Mouse (Mus musculus) CH12.LX (cell line): ENCODE measurements around the gene Commd1. TPM values are rescaled to one million over a fixed set of nuclear protein-coding genes. Genes with fewer than 3 reads are reported as not detected.

Source experiments
- DNase-seq: peaks from one replicate; pipeline ENCODE4 v3.0.0-alpha.2; 2013; ENCODE audit errors: extremely low read depth
- H3K27ac ChIP-seq: 2 replicates; pipeline ENCODE4 v1.5.1; 2012; ENCODE audit warnings: low read depth, mild to moderate bottlenecking, control low read depth, moderate library complexity; ENCODE audit not compliant: insufficient read depth
- H3K27me3 ChIP-seq: replicated peaks from 2 replicates; pipeline ENCODE3; 2012; ENCODE audit warnings: inconsistent platforms
- H3K36me3 ChIP-seq, 2 experiments: replicated peaks in 1 of 2; 2 replicates each; pipeline versions ENCODE3 to v1.6.1; 2012; ENCODE audit warnings: inconsistent platforms in 1 of 2, low read length in 1 of 2, mild to moderate bottlenecking in 1 of 2, mixed read lengths in 1 of 2, moderate library complexity in 1 of 2; ENCODE audit not compliant: control insufficient read depth in 1 of 2, insufficient read depth in 1 of 2
- H3K4me1 ChIP-seq, 2 experiments: 2 replicates each; pipeline ENCODE4 v1.6.1; 2012; ENCODE audit warnings: inconsistent platforms in 1 of 2, moderate library complexity in 1 of 2; ENCODE audit not compliant: insufficient read depth in 2 of 2, control insufficient read depth in 1 of 2
- H3K4me2 ChIP-seq: 2 replicates; pipeline ENCODE4 v1.6.1; 2012; ENCODE audit warnings: low read depth, mild to moderate bottlenecking, control low read depth; ENCODE audit not compliant: poor library complexity, insufficient read depth, severe bottlenecking
- H3K4me3 ChIP-seq, 3 experiments: fragments of 150-350 bp in 1 of 3; sonication (generic) in 1 of 3; replicated peaks in 1 of 3; 2 replicates each; pipeline versions ENCODE3 to v1.5.1; 2011 to 2012; ENCODE audit warnings: low read depth in 2 of 3, low read length in 2 of 3, mild to moderate bottlenecking in 2 of 3, moderate library complexity in 2 of 3, control low read depth in 1 of 3, improper control_type of control experiment in 1 of 3, inconsistent platforms in 1 of 3, mixed read lengths in 1 of 3; ENCODE audit not compliant: poor library complexity in 1 of 3
- H3K79me2 ChIP-seq: replicated peaks from 2 replicates; pipeline ENCODE4 v1.6.1; 2012; ENCODE audit warnings: mild to moderate bottlenecking, moderate library complexity; ENCODE audit not compliant: control insufficient read depth, poor library complexity, insufficient read depth, severe bottlenecking; ENCODE audit errors: extremely low read depth
- H3K9ac ChIP-seq: 2 replicates; pipeline ENCODE4 v1.6.1; 2012; ENCODE audit warnings: low read depth, mild to moderate bottlenecking, control low read depth, moderate library complexity; ENCODE audit not compliant: insufficient read depth
- H3K9me3 ChIP-seq: replicated peaks from 2 replicates; pipeline ENCODE3; 2012; ENCODE audit warnings: low read length, inconsistent platforms, mixed read lengths
- ELF1 ChIP-seq: IDR thresholded peaks from 2 replicates; pipeline ENCODE4 v1.6.1; 2014; ENCODE audit warnings: low read depth, mild to moderate bottlenecking, inconsistent platforms, low read length, improper control_type of control experiment
- JUN ChIP-seq: IDR thresholded peaks from 2 replicates; pipeline ENCODE4 v1.6.1; 2011; ENCODE audit warnings: low read depth, mild to moderate bottlenecking, low read length, improper control_type of control experiment, moderate library complexity; ENCODE audit not compliant: insufficient read depth
- MAX ChIP-seq: IDR thresholded peaks from 2 replicates; pipeline ENCODE4 v1.6.1; 2011; ENCODE audit warnings: low read length, improper control_type of control experiment
- MEF2A ChIP-seq: IDR thresholded peaks from 2 replicates; pipeline ENCODE4 v1.6.1; 2014; ENCODE audit warnings: low read depth, mild to moderate bottlenecking, inconsistent platforms, low read length, improper control_type of control experiment, borderline replicate concordance
- MXI1 ChIP-seq: IDR thresholded peaks from 2 replicates; pipeline ENCODE4 v1.6.1; 2011; ENCODE audit warnings: mild to moderate bottlenecking, low read depth, low read length, improper control_type of control experiment
- MYC ChIP-seq: IDR thresholded peaks from 2 replicates; pipeline ENCODE4 v1.6.1; 2011; ENCODE audit warnings: low read depth, mild to moderate bottlenecking, improper control_type of control experiment, low read length
- NELFE ChIP-seq: IDR thresholded peaks from 2 replicates; pipeline ENCODE4 v1.6.1; 2011; ENCODE audit warnings: low read depth, low read length, improper control_type of control experiment
- NRF1 ChIP-seq: IDR thresholded peaks from 2 replicates; pipeline ENCODE4 v1.6.1; 2014; ENCODE audit warnings: low read depth, mild to moderate bottlenecking, inconsistent platforms, low read length, improper control_type of control experiment, moderate library complexity
- POLR2AphosphoS2 ChIP-seq: IDR thresholded peaks from 2 replicates; pipeline ENCODE4 v1.6.1; 2011; ENCODE audit warnings: low read depth, low read length, improper control_type of control experiment
- SMC3 ChIP-seq: IDR thresholded peaks from 2 replicates; pipeline ENCODE4 v1.6.1; 2011; ENCODE audit warnings: low read depth, low read length, improper control_type of control experiment
- USF1 ChIP-seq: IDR thresholded peaks from 2 replicates; pipeline ENCODE4 v1.6.1; 2014; ENCODE audit warnings: low read depth, mild to moderate bottlenecking, inconsistent platforms, low read length, improper control_type of control experiment
- USF2 ChIP-seq: conservative IDR thresholded peaks from 2 replicates; pipeline ENCODE4 v1.6.1; 2011; ENCODE audit warnings: low read depth, low read length, improper control_type of control experiment
- ZKSCAN1 ChIP-seq: IDR thresholded peaks from 2 replicates; pipeline ENCODE4 v1.6.1; 2012; ENCODE audit warnings: low read depth, inconsistent platforms, low read length, improper control_type of control experiment, borderline replicate concordance
- ZNF384 ChIP-seq: IDR thresholded peaks from 2 replicates; pipeline ENCODE4 v1.6.1; 2012; ENCODE audit warnings: low read depth, low read length, improper control_type of control experiment, inconsistent platforms
- dilution Hi-C: fragments of 300-500 bp; cut with MboI; formaldehyde crosslinking; loops from 2 replicates; pipeline ENCODE4 v1.14.3; 2020; ENCODE audit warnings: low sequenced_read_pairs; ENCODE audit not compliant: extremely low pct_unique_long_range_greater_than_20kb, extremely low pct_ligation_motif_present
- in situ Hi-C: fragments of 300-500 bp; cut with MboI; formaldehyde crosslinking; loops from 3 replicates; pipeline ENCODE4 v1.14.3; 2019; ENCODE audit warnings: low sequenced_read_pairs, low pct_ligation_motif_present, low pct_unique_long_range_greater_than_20kb, mixed read lengths
- polyA plus RNA-seq: library from polyadenylated mRNA; unstranded; fragments of >175 nt; gene quantifications from 2 replicates; pipeline ENCODE4 v1.2.1, GENCODE M21; 2012; ENCODE audit warnings: low read depth; ENCODE audit not compliant: insufficient read length
- total RNA-seq, 2 experiments: library from RNA; depleted of rRNA; stranded (reverse); fragments of 300-350 nt in 1 of 2; fragments of >200 nt in 1 of 2; gene quantifications; 2 replicates each; pipeline ENCODE4 v1.2.3; 2012 to 2014

Gene Commd1
- total and polyA plus RNA-seq, 3 experiments, result 109 to 163 (median 113) TPM

GRCm38 (mm10) chr11:22956830-22957229 is 25.4 kb downstream of the Commd1 start (continued):
- TF ChIP-seq USF1, result no peak
- no peak for TF ChIP-seq JUN
- TF ChIP-seq ELF1, result no peak
- no peak for TF ChIP-seq ZKSCAN1
- peak; percentile 36; the same call in 1 of the 2 replicates for TF ChIP-seq MYC
- no peak for TF ChIP-seq MXI1
- TF ChIP-seq POLR2AphosphoS2, result no peak
- TF ChIP-seq NRF1, result peak; percentile 45; the same call in 1 of the 2 replicates

- no peak for TF ChIP-seq MAX
- no peak for TF ChIP-seq USF2
- no peak for TF ChIP-seq ZNF384
- no peak for TF ChIP-seq MEF2A
- no peak for TF ChIP-seq SMC3
- dilution Hi-C loops (no loop called here), in situ Hi-C loops (loop anchor here (5.0 to 10.0 kb wide), 2 partner anchors 324 to 732 kb away; no protein-coding TSS in a partner anchor)
- no peak for DNase-seq
- H3K27me3 ChIP-seq, result no peaks in the 10 kb centered on the region
- peaks cover 14 to 50% of the 10 kb centered on the region in 2 experiments; a peak in 3 of 4 replicates for H3K4me1 ChIP-seq
- H3K36me3 ChIP-seq, result peaks cover 0 to 30% of the 10 kb centered on the region in 2 experiments
- H3K9ac ChIP-seq, result no peak overlapping the region
- peaks cover 2% of the 10 kb centered on the region; the same call in 1 of the 2 replicates for H3K79me2 ChIP-seq
- H3K4me3 ChIP-seq, result no peak overlapping the region
- no peaks in the 10 kb centered on the region for H3K9me3 ChIP-seq
- no peak overlapping the region for H3K27ac ChIP-seq
- no peak overlapping the region for H3K4me2 ChIP-seq
These were observed 25.8 kb downstream of the Commd1 start for GRCm38 (mm10) chr11:22956346-22956745.

GRCm38 (mm10) chr11:22952668-22953067 is 29.5 kb downstream of the Commd1 start:
- H3K9ac ChIP-seq, result no peak overlapping the region
- peaks cover 0 to 32% of the 10 kb centered on the region in 2 experiments for H3K36me3 ChIP-seq
- H3K27me3 ChIP-seq, result no peaks in the 10 kb centered on the region
- no peak overlapping the region for H3K4me2 ChIP-seq
- no peak for TF ChIP-seq NELFE
- peak; percentile 77 for TF ChIP-seq ZNF384
- TF ChIP-seq, all 38 proteins: peak for 1
- DNase-seq, result no peak
- Histone ChIP-seq H3K79me2 (0 out of 2 replicates have a peak, but pooled peaks cover 2% of the 10 kb centered on the region), H3K4me1 (peaks cover 18 to 63% of the 10 kb centered on the region in 2 experiments), H3K4me3 (no peak overlapping the region), H3K27ac (peak overlapping the region; percentile 15; the same call in 1 of the 2 replicates), H3K9me3 (no peaks in the 10 kb centered on the region)
- dilution Hi-C loops, result no loop called here
- in situ Hi-C loops, result loop anchor here (5.0 to 10.0 kb wide), 2 partner anchors 260 to 728 kb away; no protein-coding TSS in a partner anchor
